In the genomic region with DNA sequence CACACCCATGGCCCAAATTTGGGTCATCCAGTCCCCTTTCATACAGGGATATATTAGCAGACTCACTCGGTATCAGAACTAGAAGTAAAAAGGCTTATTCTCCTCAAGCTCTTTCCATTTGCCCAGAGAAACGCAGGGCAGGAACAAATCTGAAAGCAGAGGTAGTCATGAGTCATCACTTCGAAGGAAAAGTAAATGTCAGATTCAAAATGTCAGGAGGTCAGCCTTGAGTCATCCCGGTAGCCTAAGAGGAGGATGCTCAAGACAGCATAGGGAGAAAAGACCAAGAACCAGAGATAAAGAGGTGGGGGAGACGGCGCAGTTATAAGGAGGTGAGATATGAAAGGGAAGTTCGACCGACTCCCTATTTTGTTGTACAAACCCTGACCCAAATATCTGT, we compare ENCODE assay signal across 23 mouse cellular contexts. TPM values are rescaled to one million over a fixed set of nuclear protein-coding genes. Genes with fewer than 3 reads are reported as not detected.
DNase-seq lines count a peak whose midpoint lies in the region; TF ChIP-seq lines count a peak whose summit lies in the region.
"Had no signal": no experiment of that assay in that cellular context is flagged by ENCODE, and none has a peak within 500 bp of the region (broad histone marks: within the 10 kb centered on the region; RNA-seq: fewer than 3 reads in every experiment).

No protein-coding gene starts in this region.

- H3K79me3 ChIP-seq in C2C12 (ENCODE audit: low read depth): no peaks in the 10 kb centered on the region

- TF ChIP-seq CTCF in C2C12 (IDR thresholded peaks at IDR 0.05; ENCODE audit: control insufficient read depth, insufficient read depth, insufficient read length): no peak

- no peaks in the 10 kb centered on the region for H3K36me3 ChIP-seq in C2C12 (ENCODE audit: control insufficient read depth, insufficient read depth)
- H3K36me3 ChIP-seq: embryonic facial prominence, embryonic 12.5 days; heart, embryonic 15.5 days; limb, embryonic 13.5 days; liver, embryonic 12.5 days; midbrain, embryonic 13.5 days had no signal

- no peaks in the 10 kb centered on the region for H3K79me2 ChIP-seq in C2C12 (ENCODE audit: control insufficient read depth, insufficient read depth)

- no peak overlapping the region for H3K4me3 ChIP-seq in C2C12 (ENCODE audit: insufficient read depth, poor library complexity, severe bottlenecking)
- H3K4me3 ChIP-seq: embryonic facial prominence, embryonic 12.5 days; heart, embryonic 15.5 days; limb, embryonic 13.5 days; liver, embryonic 12.5 days; midbrain, embryonic 13.5 days had no signal

- no peaks in the 10 kb centered on the region for H3K27me3 ChIP-seq in C2C12 (ENCODE audit: control insufficient read depth, insufficient read depth, insufficient read length)
- H3K27me3 ChIP-seq: embryonic facial prominence, embryonic 12.5 days; heart, embryonic 15.5 days; limb, embryonic 13.5 days; liver, embryonic 12.5 days; midbrain, embryonic 13.5 days had no signal

- no peak overlapping the region for H3ac ChIP-seq in C2C12 (ENCODE audit: control insufficient read depth, insufficient read length, low read depth)

- DNase-seq in adrenal gland, adult (ENCODE audit: inconsistent age in 2 of 2, low spot score in 1 of 2): peak; percentile 54 to 83
- DNase-seq in adrenal gland, adult 18-20 months (ENCODE audit: low spot score in 2 of 2): no peak
- peak; percentile 63 for DNase-seq in NIH3T3 (ENCODE audit: low read depth)
- peak; percentile 56 for DNase-seq in induced T-regulatory cell, adult 2 months (ENCODE audit: low read depth)
- no peak for DNase-seq in thymus, postnatal 0 days (ENCODE audit: low spot score)
- DNase-seq in lung, postnatal 10 days: no peak
- no peak for DNase-seq in cerebellum, adult 18-20 months
- DNase-seq: cerebellum, adult 11 months; cerebellum, adult 9-11 months; embryo, embryonic 11 days; gastrocnemius, postnatal 14 days; kidney, adult 9 months; kidney, postnatal 10 days; layer of hippocampus, adult 9-11 months; lung, adult 18-20 months; right cerebral cortex, postnatal 14 days; thymus, postnatal 25 days had no signal

TF ChIP-seq in C2C12, 6 proteins besides CTCF, POLR2A, EP300 and RAD21:
- peak; percentile 22 for TF ChIP-seq FOSL1 (IDR thresholded peaks at IDR 0.05; ENCODE audit: insufficient read depth, low read length, poor library complexity, severe bottlenecking)
- no peak for TF ChIP-seq MYOG (IDR thresholded peaks at IDR 0.05; ENCODE audit: control insufficient read depth, extremely low read depth, insufficient read length)
- TF ChIP-seq MAX (IDR thresholded peaks at IDR 0.05): no peak

RNA-seq across cellular contexts. Expression of a gene that starts 41.7 kb away (rescaled TPM):
- 1 to 10 TPM in 1 of 2 experiments, under 1 TPM in 1; 0.63 to 1.8 TPM for total RNA-seq in adrenal gland, adult 18-20 months (2021)
- polyA plus RNA-seq in C2C12 (2012; fragmentation: generic; extraction: Trizol): 4.2 TPM
- polyA plus RNA-seq in thymus, postnatal 0 days (2015; fragmentation: Nextera tagmentation; extraction: Ambion mirVana): 8.7 and 10.7 TPM in 2 replicates

RNA-seq across cellular contexts. Expression of a gene that starts 55.2 kb away (rescaled TPM):
- 10 to 100 TPM; 20.0 to 24.4 TPM for total RNA-seq in adrenal gland, adult 18-20 months (2021)
- 26.3 TPM for polyA plus RNA-seq in C2C12 (2012; fragmentation: generic; extraction: Trizol)
- 33.2 and 33.3 TPM in 2 replicates for polyA plus RNA-seq in thymus, postnatal 0 days (2015; fragmentation: Nextera tagmentation; extraction: Ambion mirVana)

Comparison
In these comparisons a context has a peak if more than half of its experiments do, and no peak if none do; other contexts are left out.
1. DNase-seq: peak in adrenal gland, adult (2 of 2), NIH3T3 (single experiment) and induced T-regulatory cell, adult 2 months (single experiment); none in adrenal gland, adult 18-20 months (0 of 2), thymus, postnatal 0 days (single experiment), lung, postnatal 10 days (single experiment) and cerebellum, adult 18-20 months (0 of 2).